Mouse (Mus musculus): ENCODE measurements at regions not wholly inside any gene's neighbourhood (a gene's known extent, or its start where the extent isn't known, plus 50 kb on each side); places are given as distances from the start of the nearest gene placed in this dataset.

GRCm38 (mm10) chr3:139867499-139867898 is 662.0 kb downstream of the Stpg2 start:
- Histone ChIP-seq H3K27me3 (ENCODE audit: control insufficient read depth, insufficient read depth, low read length) (no peaks in the 10 kb centered on the region), H3K4me2 (replicated peaks; ENCODE audit: low read depth) (no peak overlapping the region), H3K9me3 (ENCODE audit: control insufficient read depth, low read length) (no peaks in the 10 kb centered on the region), H3K4me1 (replicated peaks; ENCODE audit: control insufficient read depth, insufficient read depth) (no peaks in the 10 kb centered on the region), H3K9ac (ENCODE audit: low read length) (no peak overlapping the region), H3K4me3 (ENCODE audit: low read depth, low read length) (no peak overlapping the region), H3K36me3 (ENCODE audit: control insufficient read depth, insufficient read depth, low read length) (no peaks in the 10 kb centered on the region), H3K27ac (replicated peaks) (no peak overlapping the region)
- DNase-seq (ENCODE audit: low spot score) (no peak), ATAC-seq (ENCODE audit: low FRiP score, low TSS enrichment) (no peak)
- WGBS: 80% methylated on average over 3 of the region's 3 CpGs
- peak; percentile 36 for TF ChIP-seq CTCF (IDR thresholded peaks at IDR 0.05; ENCODE audit: low read depth)
- TF ChIP-seq EP300 (optimal IDR thresholded peaks at IDR 0.05): no peak

GRCm38 (mm10) chr3:139869779-139870178 is 664.3 kb downstream of the Stpg2 start:
- TF ChIP-seq CTCF (IDR thresholded peaks at IDR 0.05; ENCODE audit: low read depth) (no peak), EP300 (optimal IDR thresholded peaks at IDR 0.05) (no peak)
- Histone ChIP-seq H3K4me2 (replicated peaks; ENCODE audit: low read depth) (no peak overlapping the region), H3K4me1 (replicated peaks; ENCODE audit: control insufficient read depth, insufficient read depth) (no peaks in the 10 kb centered on the region), H3K4me3 (ENCODE audit: low read depth, low read length) (no peak overlapping the region), H3K27ac (replicated peaks) (no peak overlapping the region), H3K9me3 (ENCODE audit: control insufficient read depth, low read length) (no peaks in the 10 kb centered on the region), H3K9ac (ENCODE audit: low read length) (no peak overlapping the region), H3K36me3 (ENCODE audit: control insufficient read depth, insufficient read depth, low read length) (no peaks in the 10 kb centered on the region), H3K27me3 (ENCODE audit: control insufficient read depth, insufficient read depth, low read length) (no peaks in the 10 kb centered on the region)
- no peak for DNase-seq (ENCODE audit: low spot score)
- whole genome bisulfite sequencing: 68% methylated on average over 3 of the region's 3 CpGs
- no peak for ATAC-seq (ENCODE audit: low FRiP score, low TSS enrichment)

- Histone ChIP-seq H3K4me1 (replicated peaks; ENCODE audit: control insufficient read depth, insufficient read depth) (no peaks in the 10 kb centered on the region), H3K4me2 (replicated peaks; ENCODE audit: low read depth) (no peak overlapping the region), H3K9ac (ENCODE audit: low read length) (no peak overlapping the region), H3K27ac (replicated peaks) (no peak overlapping the region), H3K36me3 (ENCODE audit: control insufficient read depth, insufficient read depth, low read length) (no peaks in the 10 kb centered on the region), H3K27me3 (ENCODE audit: control insufficient read depth, insufficient read depth, low read length) (no peaks in the 10 kb centered on the region), H3K9me3 (ENCODE audit: control insufficient read depth, low read length) (no peaks in the 10 kb centered on the region), H3K4me3 (ENCODE audit: low read depth, low read length) (no peak overlapping the region)
- no peak for ATAC-seq (ENCODE audit: low FRiP score, low TSS enrichment)
- no peak for DNase-seq (ENCODE audit: low spot score)
- TF ChIP-seq EP300 (optimal IDR thresholded peaks at IDR 0.05) (no peak), CTCF (IDR thresholded peaks at IDR 0.05; ENCODE audit: low read depth) (no peak)
- WGBS: 58% methylated on average over 14 of the region's 14 CpGs
Measured at GRCm38 (mm10) chr3:139885942-139886860, 680.7 kb downstream of the Stpg2 start.

GRCm38 (mm10) chr3:139887265-139887664 is 681.8 kb downstream of the Stpg2 start:
- Histone ChIP-seq H3K4me3 (ENCODE audit: low read depth, low read length) (no peak overlapping the region), H3K27ac (replicated peaks) (no peak overlapping the region), H3K4me1 (replicated peaks; ENCODE audit: control insufficient read depth, insufficient read depth) (no peaks in the 10 kb centered on the region), H3K9ac (ENCODE audit: low read length) (no peak overlapping the region), H3K4me2 (replicated peaks; ENCODE audit: low read depth) (no peak overlapping the region), H3K27me3 (ENCODE audit: control insufficient read depth, insufficient read depth, low read length) (no peaks in the 10 kb centered on the region), H3K36me3 (ENCODE audit: control insufficient read depth, insufficient read depth, low read length) (no peaks in the 10 kb centered on the region), H3K9me3 (ENCODE audit: control insufficient read depth, low read length) (no peaks in the 10 kb centered on the region)
- TF ChIP-seq CTCF (IDR thresholded peaks at IDR 0.05; ENCODE audit: low read depth): no peak
- TF ChIP-seq EP300 (optimal IDR thresholded peaks at IDR 0.05): no peak
- ATAC-seq (ENCODE audit: low FRiP score, low TSS enrichment) (no peak), DNase-seq (ENCODE audit: low spot score) (no peak)
- 58% methylated on average over 5 of the region's 5 CpGs for WGBS

GRCm38 (mm10) chr3:139888537-139888936 is 683.0 kb downstream of the Stpg2 start:
- 59% methylated on average over 1 of the region's 1 CpGs for WGBS
- Histone ChIP-seq H3K27me3 (ENCODE audit: control insufficient read depth, insufficient read depth, low read length) (no peaks in the 10 kb centered on the region), H3K4me3 (ENCODE audit: low read depth, low read length) (no peak overlapping the region), H3K9me3 (ENCODE audit: control insufficient read depth, low read length) (no peaks in the 10 kb centered on the region), H3K27ac (replicated peaks) (no peak overlapping the region), H3K4me1 (replicated peaks; ENCODE audit: control insufficient read depth, insufficient read depth) (no peaks in the 10 kb centered on the region), H3K9ac (ENCODE audit: low read length) (no peak overlapping the region), H3K4me2 (replicated peaks; ENCODE audit: low read depth) (no peak overlapping the region), H3K36me3 (ENCODE audit: control insufficient read depth, insufficient read depth, low read length) (no peaks in the 10 kb centered on the region)
- TF ChIP-seq EP300 (optimal IDR thresholded peaks at IDR 0.05) (no peak), CTCF (IDR thresholded peaks at IDR 0.05; ENCODE audit: low read depth) (no peak)
- ATAC-seq (ENCODE audit: low FRiP score, low TSS enrichment): no peak
- DNase-seq (ENCODE audit: low spot score): no peak

GRCm38 (mm10) chr3:139890186-139890585 is 684.7 kb downstream of the Stpg2 start:
- ATAC-seq (ENCODE audit: low FRiP score, low TSS enrichment) (no peak), DNase-seq (ENCODE audit: low spot score) (no peak)
- WGBS: 69% methylated on average over 2 of the region's 2 CpGs
- no peaks in the 10 kb centered on the region for H3K27me3 ChIP-seq (ENCODE audit: control insufficient read depth, insufficient read depth, low read length)
- H3K4me2 ChIP-seq (replicated peaks; ENCODE audit: low read depth): no peak overlapping the region
- no peaks in the 10 kb centered on the region for H3K4me1 ChIP-seq (replicated peaks; ENCODE audit: control insufficient read depth, insufficient read depth)
- no peak overlapping the region for H3K4me3 ChIP-seq (ENCODE audit: low read depth, low read length)
- TF ChIP-seq CTCF (IDR thresholded peaks at IDR 0.05; ENCODE audit: low read depth) (no peak), EP300 (optimal IDR thresholded peaks at IDR 0.05) (no peak)
- no peak overlapping the region for H3K27ac ChIP-seq (replicated peaks)
- no peaks in the 10 kb centered on the region for H3K36me3 ChIP-seq (ENCODE audit: control insufficient read depth, insufficient read depth, low read length)
- H3K9ac ChIP-seq (ENCODE audit: low read length): no peak overlapping the region
- no peaks in the 10 kb centered on the region for H3K9me3 ChIP-seq (ENCODE audit: control insufficient read depth, low read length)
